Mouse (Mus musculus): Measurements from ENCODE around the gene Abcb11. TPM values are rescaled to one million over a fixed set of nuclear protein-coding genes. Genes with fewer than 3 reads are reported as not detected.

The Abcb11 gene
- not detected for polyA plus RNA-seq (2015; fragmentation: Illumina TruSeq; extraction: RNeasy Lipid Tissue Mini Kit (QIAGEN cat#74804); ENCODE audit: insufficient read depth, low replicate concordance)

DNA sequence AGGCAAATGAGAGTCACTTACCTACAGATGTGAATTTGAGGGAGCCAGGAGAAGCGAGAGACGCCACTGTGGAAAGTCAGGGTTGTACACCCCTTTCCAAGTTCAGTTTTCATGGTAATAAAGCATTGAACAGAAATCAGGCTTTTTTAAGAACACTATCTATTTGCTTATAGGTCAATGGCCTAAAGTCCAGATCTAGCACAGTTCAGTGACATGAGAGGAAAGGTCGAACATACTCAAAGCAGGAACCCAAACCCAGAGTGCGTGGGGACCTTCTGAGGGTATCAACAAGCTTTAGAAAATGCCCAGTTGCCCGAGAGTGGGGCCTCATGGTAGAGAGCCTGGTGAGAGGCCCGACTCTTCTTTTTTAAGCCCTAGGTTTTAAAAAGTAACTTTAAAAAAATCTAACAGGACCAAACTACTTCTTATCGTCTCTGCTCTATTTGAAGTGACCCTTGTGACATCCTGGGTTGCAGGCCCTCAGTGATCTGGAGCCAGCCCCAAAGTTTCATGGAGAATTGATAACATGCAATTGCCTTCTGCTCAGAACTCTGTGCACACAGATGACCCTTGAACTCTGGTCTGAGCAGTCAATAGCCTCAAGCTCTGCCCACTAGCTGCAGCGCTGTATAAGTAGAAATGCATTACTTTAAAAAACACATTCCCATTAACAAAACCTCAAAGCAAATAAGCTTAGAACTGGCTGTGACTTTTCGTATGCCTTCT, at the start of gene Abcb11:
Abcb11 (minus strand) TSS at position 121 of the 726 bp plus-strand sequence.

GRCm38 (mm10) chr2:69380281-69380680, 37.9 kb upstream of the Abcb11 start, which contains the start of gene Dhrs9:
Dhrs9 (plus strand) TSS chr2:69380445.

DNA sequence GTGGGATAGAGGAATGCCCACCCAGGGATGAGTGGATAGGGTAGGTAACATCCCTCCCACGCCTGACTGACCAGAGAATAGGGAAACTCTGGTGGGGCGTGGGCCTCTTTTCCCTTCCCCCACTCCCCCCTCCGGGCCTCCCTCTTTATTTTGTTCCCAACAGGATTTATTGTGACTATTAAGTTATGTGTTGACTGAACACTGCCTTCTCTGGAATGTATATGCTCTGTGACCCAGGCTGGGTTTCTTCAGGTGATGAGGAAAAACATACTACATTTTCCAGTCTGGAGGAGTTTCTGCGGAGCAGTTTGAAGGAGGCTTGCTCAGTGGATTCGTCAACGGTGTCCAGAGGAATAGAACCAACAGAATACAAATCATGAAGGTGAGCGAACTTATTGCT, 131.6 kb downstream of the Abcb11 start, which contains the start of gene G6pc2:
G6pc2 (plus strand) TSS at position 301 of the 400 bp plus-strand sequence.

DNA sequence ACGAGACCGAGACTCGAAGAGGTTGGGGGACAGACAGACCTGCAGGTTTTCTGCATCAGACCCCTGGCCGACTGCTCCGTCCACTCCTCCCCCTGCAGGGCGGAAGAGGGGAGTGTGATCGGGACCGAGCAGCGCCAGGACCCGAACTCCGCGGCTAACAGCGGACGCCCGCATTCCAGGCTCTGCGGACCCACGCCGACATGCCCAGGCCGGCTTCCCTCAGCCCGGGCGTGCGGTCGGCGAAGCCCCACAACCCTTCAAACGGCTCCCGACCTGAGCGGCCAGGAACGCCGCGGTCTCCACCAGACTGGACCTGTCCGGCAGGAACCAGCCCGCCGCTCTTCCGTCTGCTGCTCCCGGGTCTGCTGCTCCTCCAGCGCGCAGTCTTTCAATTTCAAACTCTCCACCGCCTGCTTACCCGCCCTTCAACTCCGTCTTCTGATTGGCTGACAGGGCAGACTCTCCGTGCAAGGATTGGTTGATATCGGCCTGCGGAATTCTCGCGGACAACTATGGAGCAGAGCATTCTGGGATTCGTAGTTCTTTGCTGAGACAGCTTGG, 136.5 kb downstream of the Abcb11 start, which contains the start of gene Spc25:
Spc25 (minus strand) TSS at position 404 of the 561 bp plus-strand sequence.

Other genes with a start within 250 kb of the Abcb11 start
- gene Nostrin, start 206.8 kb downstream of the Abcb11 start, polyA plus RNA-seq (2015; fragmentation: Illumina TruSeq; extraction: RNeasy Lipid Tissue Mini Kit (QIAGEN cat#74804); ENCODE audit: insufficient read depth, low replicate concordance), result 25.6 TPM
- 20.2 TPM for gene Spc25, start 136.4 kb downstream of the Abcb11 start, polyA plus RNA-seq (2015; fragmentation: Illumina TruSeq; extraction: RNeasy Lipid Tissue Mini Kit (QIAGEN cat#74804); ENCODE audit: insufficient read depth, low replicate concordance)
- gene G6pc2, start 131.5 kb downstream of the Abcb11 start, polyA plus RNA-seq (2015; fragmentation: Illumina TruSeq; extraction: RNeasy Lipid Tissue Mini Kit (QIAGEN cat#74804); ENCODE audit: insufficient read depth, low replicate concordance), result not detected
- 1.5 TPM for gene Dhrs9, start 37.8 kb upstream of the Abcb11 start, polyA plus RNA-seq (2015; fragmentation: Illumina TruSeq; extraction: RNeasy Lipid Tissue Mini Kit (QIAGEN cat#74804); ENCODE audit: insufficient read depth, low replicate concordance)
- gene Lrp2, start 243.4 kb upstream of the Abcb11 start, polyA plus RNA-seq (2015; fragmentation: Illumina TruSeq; extraction: RNeasy Lipid Tissue Mini Kit (QIAGEN cat#74804); ENCODE audit: insufficient read depth, low replicate concordance), result 0.10 TPM